Mouse (Mus musculus) mouse trophoblast stem cell (cell line): Measurements from ENCODE around the gene Pdia4.
"Not testable (repeated sequence)": the region's sequence is repeated elsewhere in the genome, so short reads cannot be mapped to it uniquely, and the experiment has no call there.

Experiments used
- in situ Hi-C, 2 experiments: fragments of 300-500 bp; cut with MseI, MboI; formaldehyde crosslinking; loops; 2 replicates in 1 of 2; 3 replicates in 1 of 2; pipeline ENCODE4 v1.15.1; 2025

Gene Pdia4

GRCm38 (mm10) chr6:47811324-47811723 is 1.9 kb downstream of the Pdia4 start:
- in situ Hi-C loops: no loop called here

- in situ Hi-C loops: no loop called here
Observed at GRCm38 (mm10) chr6:47810181-47810580, 3.0 kb downstream of the Pdia4 start.

DNA sequence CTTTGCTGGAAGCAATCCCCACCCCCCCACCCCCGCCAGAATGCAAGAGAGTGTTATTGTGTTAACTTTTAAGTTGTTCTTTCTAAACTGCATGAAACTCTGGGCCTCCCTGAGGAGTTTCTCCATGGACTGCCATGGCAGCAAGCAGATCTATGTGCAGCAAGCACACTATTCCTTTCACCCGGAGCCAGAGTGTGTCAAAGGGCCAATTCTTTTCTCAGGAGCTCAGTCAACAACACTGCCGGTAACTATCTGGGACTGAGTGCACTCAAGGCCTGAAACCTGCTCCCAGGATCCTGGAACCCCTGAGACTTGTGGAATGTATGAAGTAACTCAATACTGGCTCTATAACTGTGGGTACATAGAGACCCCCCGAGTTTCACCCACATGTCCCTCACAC is 4.2 kb downstream of the Pdia4 start:
- in situ Hi-C loops: no loop called here

GRCm38 (mm10) chr6:47808545-47808944 is 4.7 kb downstream of the Pdia4 start:
- in situ Hi-C loops: no loop called here

DNA sequence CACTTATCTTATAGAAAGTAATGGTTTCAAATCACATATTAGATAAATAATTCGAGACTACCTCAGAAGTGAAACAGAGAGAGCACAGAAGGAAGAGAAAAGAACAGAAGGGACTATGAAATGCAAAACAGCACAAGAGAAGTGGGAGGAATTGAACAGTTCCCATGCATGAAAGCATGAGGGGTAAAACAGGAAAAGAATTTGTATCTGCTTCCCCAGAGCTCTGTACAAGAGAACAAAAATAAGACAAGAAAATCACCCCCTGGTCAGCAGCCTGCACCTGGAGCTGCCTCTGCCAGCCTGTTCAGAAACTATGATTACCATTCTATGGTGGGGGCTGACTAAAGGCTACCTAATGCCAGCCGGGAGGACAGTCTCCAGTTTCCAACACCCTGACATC is 5.8 kb downstream of the Pdia4 start:
- in situ Hi-C loops: no loop called here

DNA sequence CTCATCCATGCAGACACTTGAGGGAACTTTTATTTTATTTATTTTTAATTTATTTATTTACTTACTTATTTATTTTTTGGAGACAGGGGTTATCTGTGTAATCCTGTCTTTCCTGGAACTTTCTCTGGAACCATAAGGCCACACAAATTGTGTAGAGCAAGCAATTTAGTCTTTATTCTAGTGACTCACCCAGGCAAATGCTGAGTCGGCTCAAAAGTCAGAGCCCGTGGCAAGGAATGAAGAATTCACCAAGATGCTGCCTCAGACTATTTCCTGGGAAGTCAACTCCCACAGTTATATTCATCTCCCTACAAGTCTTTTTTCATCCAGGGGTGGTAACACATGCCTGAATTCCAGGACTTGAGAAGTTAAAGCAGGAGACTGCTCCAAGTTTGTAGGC is 7.7 kb downstream of the Pdia4 start:
- in situ Hi-C loops: no loop called here

DNA sequence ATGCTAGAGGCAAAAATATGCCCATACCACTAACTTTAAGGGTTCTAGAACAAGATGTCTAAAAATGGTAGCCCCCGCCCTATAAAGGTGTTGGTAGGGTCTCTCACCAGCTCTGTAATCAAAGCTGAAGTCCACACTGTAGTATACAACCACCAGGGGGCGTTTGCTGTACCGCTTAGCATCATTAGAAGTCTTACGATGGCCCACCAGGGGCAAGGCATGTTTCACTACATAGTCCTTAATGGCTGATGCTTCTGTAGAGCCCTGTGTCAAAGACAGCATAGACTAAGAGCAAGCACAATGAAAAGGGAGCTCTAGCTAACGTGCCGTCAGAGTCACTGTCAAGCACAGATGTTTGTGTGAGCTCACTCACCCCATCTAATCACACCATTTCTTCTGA is 14.2 kb downstream of the Pdia4 start:
- in situ Hi-C loops: no loop called here

GRCm38 (mm10) chr6:47794106-47794830 is 19.0 kb downstream of the Pdia4 start:
- in situ Hi-C loops: loop anchor here (5.0 kb wide), 1 partner anchor 33 kb away; no protein-coding TSS in a partner anchor

DNA sequence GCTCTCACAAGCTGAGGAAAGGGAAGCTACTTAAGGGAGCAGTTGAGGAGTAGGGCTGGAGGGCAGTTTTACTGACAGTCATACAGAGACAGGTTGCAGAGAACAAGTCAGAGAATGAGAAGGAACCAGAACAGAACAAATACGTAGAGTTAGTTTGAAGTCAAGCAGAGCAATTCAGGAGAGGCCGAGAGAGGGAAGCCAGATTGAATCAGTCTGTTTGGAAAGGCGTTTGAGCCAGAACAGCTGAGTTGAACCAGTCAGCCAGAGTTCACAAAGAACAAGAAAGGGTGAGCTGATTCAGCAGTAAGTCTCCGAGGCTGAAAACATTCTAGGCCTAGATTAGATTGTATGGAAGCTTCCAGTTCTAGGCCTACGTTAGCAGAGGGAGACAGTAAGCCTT is 19.9 kb downstream of the Pdia4 start:
- in situ Hi-C loops: loop anchor here (5.0 kb wide), 1 partner anchor 34 kb away; no protein-coding TSS in a partner anchor

DNA sequence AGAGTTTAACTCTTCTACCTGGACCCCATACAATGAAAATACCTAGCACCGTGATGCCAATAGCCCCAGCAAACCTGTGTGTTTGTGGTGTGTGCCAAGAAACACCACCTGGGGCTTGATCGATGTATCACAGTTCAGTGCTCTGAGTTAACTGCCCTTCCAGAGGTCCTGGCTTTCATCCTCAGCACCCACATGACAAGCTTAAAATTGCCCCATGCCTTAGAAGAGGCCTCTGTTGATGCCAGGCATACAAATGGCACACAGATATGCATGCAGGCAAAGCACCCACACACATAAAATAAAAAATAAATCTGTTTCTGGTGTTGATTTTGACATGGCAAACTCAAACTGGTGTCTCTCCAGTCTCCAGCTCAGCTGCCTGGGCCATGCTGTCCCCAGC is 20.7 kb downstream of the Pdia4 start:
- in situ Hi-C loops: loop anchor here (5.0 kb wide), 1 partner anchor 35 kb away; no protein-coding TSS in a partner anchor

GRCm38 (mm10) chr6:47790745-47791144 is 22.5 kb downstream of the Pdia4 start:
- in situ Hi-C loops: loop anchor here (5.0 kb wide), 1 partner anchor 37 kb away; no protein-coding TSS in a partner anchor

GRCm38 (mm10) chr6:47788821-47789220 is 24.4 kb downstream of the Pdia4 start:
- in situ Hi-C loops: no loop called here

GRCm38 (mm10) chr6:47787941-47788736 is 25.1 kb downstream of the Pdia4 start:
- in situ Hi-C loops: no loop called here

- in situ Hi-C loops: no loop called here
Observed at GRCm38 (mm10) chr6:47784707-47785412, 28.4 kb downstream of the Pdia4 start.

DNA sequence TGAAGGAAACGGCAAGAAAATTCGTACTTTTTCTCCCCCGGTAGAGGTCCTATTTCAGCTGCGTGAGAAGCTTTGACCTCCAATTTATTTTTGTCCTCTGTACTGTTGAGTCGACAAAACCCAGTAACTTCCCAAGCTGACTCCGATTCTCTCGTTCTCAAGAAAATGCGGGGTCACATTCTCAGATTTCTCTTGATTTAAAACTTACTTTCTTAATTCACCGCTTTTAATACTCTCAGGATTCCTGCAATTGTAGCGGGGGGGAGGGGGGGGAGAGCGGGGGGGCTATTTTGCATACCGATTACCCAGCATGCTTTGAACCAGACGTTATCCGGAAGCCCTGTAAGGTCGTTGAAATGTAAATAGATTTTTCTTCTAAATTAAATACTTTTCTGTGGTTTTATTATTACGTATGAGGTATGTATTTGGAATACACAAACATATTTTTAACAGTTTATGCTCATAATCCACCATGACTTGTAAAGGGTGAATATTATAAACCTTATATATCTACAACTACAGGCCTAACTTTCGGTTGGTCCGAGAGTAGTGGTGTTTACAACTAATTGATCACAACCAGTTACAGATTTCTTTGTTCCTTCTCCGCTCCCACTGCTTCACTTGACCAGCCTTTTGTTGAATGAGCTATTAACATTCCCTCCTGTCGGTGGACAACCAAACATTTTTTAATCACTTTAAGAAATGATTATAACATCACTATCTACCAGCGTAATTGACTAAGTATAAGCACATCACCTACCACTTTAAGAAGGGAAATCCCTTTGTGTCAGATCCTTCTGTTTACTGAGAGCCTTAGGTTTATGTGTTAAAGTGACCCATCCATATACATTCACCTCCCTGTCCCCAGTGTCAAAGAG is 31.9 kb downstream of the Pdia4 start:
- in situ Hi-C loops: no loop called here

DNA sequence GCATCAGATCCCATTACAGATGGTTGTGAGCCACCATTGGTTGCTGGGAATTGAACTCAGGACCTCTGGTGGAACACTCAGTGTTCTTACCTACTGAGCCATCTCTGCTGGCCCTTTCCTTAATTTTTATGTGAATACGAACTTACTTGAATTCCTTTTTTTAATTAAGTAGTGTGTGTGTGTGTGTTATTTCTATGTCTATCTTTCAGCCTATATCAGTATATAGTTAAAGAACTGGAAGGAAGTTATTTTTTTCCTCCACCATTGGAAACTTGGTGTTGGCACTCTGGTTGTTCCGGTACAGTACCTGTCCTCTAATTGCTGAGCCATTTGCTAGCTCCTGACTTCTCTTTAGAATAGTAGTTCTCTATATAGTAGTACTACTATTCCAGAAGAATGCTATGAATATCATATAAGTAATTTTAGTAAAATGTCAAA is 32.6 kb downstream of the Pdia4 start:
- in situ Hi-C loops: no loop called here

DNA sequence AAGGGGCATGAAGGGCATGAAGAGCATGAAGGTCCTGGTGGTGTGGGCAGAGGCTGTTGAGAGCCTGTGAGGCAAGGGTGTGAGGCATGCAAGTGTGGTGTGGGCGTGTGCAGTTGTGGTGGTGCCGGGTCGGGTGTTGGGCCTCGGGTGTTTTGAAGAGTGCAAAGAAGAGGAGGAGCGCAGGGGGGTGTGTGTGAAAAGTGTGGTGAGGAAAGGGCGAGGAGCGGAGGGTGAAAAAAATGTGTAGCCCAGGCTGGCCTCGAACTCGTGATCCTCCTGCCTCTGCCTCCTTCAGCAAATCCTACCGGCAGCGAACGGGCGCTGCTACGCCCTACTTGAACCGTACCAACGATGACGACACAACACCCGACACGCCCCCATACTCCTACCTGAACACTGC is 41.5 kb downstream of the Pdia4 start:
- in situ Hi-C loops: not testable (repeated sequence)

- in situ Hi-C loops: not testable (repeated sequence)
Observed at GRCm38 (mm10) chr6:47771113-47771512, 42.1 kb downstream of the Pdia4 start.

- in situ Hi-C loops: not testable (repeated sequence)
Observed at GRCm38 (mm10) chr6:47769861-47770260, 43.4 kb downstream of the Pdia4 start.

DNA sequence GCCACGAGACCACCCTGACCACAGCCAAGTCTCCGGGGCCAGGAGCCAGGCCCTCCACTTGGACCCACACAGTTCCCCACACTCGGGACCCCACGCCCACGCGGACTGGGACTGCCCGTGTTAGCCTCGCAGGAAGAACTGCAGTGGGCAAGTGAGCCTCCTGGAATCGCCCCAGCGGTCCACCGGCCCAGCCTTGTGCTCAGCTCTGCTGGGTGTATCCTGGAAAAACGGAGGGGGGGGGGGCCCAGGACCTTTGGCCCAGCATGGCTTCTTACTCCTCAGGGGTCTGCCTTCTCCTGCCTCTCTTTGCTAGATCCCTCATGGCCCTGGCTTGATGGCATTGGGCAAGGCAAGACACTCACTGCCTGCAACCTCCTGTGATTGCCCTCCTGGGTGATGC is 44.7 kb downstream of the Pdia4 start:
- in situ Hi-C loops: not testable (repeated sequence)

DNA sequence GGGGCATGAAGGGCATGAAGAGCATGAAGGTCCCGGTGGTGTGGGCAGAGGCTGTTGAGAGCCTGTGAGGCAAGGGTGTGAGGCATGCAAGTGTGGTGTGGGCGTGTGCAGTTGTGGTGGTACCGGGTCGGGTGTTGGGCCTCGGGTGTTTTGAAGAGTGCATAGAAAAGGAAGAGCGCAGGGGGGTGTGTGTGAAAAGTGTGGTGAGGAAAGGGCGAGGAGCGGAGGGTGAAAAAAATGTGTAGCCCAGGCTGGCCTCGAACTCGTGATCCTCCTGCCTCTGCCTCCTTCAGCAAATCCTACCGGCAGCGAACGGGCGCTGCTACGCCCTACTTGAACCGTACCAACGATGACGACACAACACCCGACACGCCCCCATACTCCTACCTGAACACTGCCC is 45.9 kb downstream of the Pdia4 start:
- in situ Hi-C loops: not testable (repeated sequence)
